Mouse (Mus musculus): ENCODE measurements at regions not wholly inside any gene's neighbourhood (a gene's known extent, or its start where the extent isn't known, plus 50 kb on each side); places are given as distances from the start of the nearest gene placed in this dataset.
"Not testable (repeated sequence)": the region's sequence is repeated elsewhere in the genome, so short reads cannot be mapped to it uniquely, and the experiment has no call there.

GRCm38 (mm10) chr9:116438580-116438979 lies 263.4 kb upstream of the Tgfbr2 start:
- no peaks in the 10 kb centered on the region for H3K27me3 ChIP-seq (ENCODE audit: control insufficient read depth, insufficient read depth, low read length)
- H3K4me1 ChIP-seq (ENCODE audit: control insufficient read depth, insufficient read depth, low read length) = no peaks in the 10 kb centered on the region
- no peak for TF ChIP-seq POLR2A (IDR thresholded peaks at IDR 0.05; ENCODE audit: insufficient read depth, low read depth, low read length)
- no peak for TF ChIP-seq EP300 (IDR thresholded peaks at IDR 0.05; ENCODE audit: insufficient read depth, low read depth, low read length)
- TF ChIP-seq CTCF (IDR thresholded peaks at IDR 0.05) = no peak
- no peaks in the 10 kb centered on the region for H3K79me2 ChIP-seq (replicated peaks; ENCODE audit: control insufficient read depth, insufficient read depth, low read length)
- no peak overlapping the region for H3K4me3 ChIP-seq
- H3K27ac ChIP-seq = no peak overlapping the region
- no peak for DNase-seq
- no peaks in the 10 kb centered on the region for H3K36me3 ChIP-seq (ENCODE audit: control insufficient read depth, insufficient read depth, low read length)
- WGBS = 48% methylated on average over 1 of the region's 1 CpGs
- intact Hi-C loops (cut with DNase I) = no loop called here
- no peak overlapping the region for H3K9ac ChIP-seq (ENCODE audit: low read depth, low read length)

- H3K4me3 ChIP-seq = no peak overlapping the region
- H3K27me3 ChIP-seq (ENCODE audit: control insufficient read depth, insufficient read depth, low read length) = no peaks in the 10 kb centered on the region
- H3K79me2 ChIP-seq (replicated peaks; ENCODE audit: control insufficient read depth, insufficient read depth, low read length) = no peaks in the 10 kb centered on the region
- no peak overlapping the region for H3K9ac ChIP-seq (ENCODE audit: low read depth, low read length)
- no peak for TF ChIP-seq CTCF (IDR thresholded peaks at IDR 0.05)
- H3K4me1 ChIP-seq (ENCODE audit: control insufficient read depth, insufficient read depth, low read length) = no peaks in the 10 kb centered on the region
- intact Hi-C loops (cut with DNase I) = no loop called here
- 69% methylated on average over 1 of the region's 1 CpGs for WGBS
- no peaks in the 10 kb centered on the region for H3K36me3 ChIP-seq (ENCODE audit: control insufficient read depth, insufficient read depth, low read length)
- H3K27ac ChIP-seq = no peak overlapping the region
- DNase-seq = no peak
These were observed 259.3 kb upstream of the Tgfbr2 start for GRCm38 (mm10) chr9:116434414-116434813.

- Histone ChIP-seq H3K36me3 (ENCODE audit: control insufficient read depth, insufficient read depth, low read length) (no peaks in the 10 kb centered on the region), H3K27ac (no peak overlapping the region), H3K9ac (ENCODE audit: low read depth, low read length) (no peak overlapping the region), H3K79me2 (replicated peaks; ENCODE audit: control insufficient read depth, insufficient read depth, low read length) (no peaks in the 10 kb centered on the region), H3K27me3 (ENCODE audit: control insufficient read depth, insufficient read depth, low read length) (no peaks in the 10 kb centered on the region), H3K4me3 (no peak overlapping the region), H3K4me1 (ENCODE audit: control insufficient read depth, insufficient read depth, low read length) (no peaks in the 10 kb centered on the region)
- DNase-seq = no peak
- TF ChIP-seq POLR2A (IDR thresholded peaks at IDR 0.05; ENCODE audit: insufficient read depth, low read depth, low read length) = no peak
- no peak for TF ChIP-seq CTCF (IDR thresholded peaks at IDR 0.05)
- TF ChIP-seq EP300 (IDR thresholded peaks at IDR 0.05; ENCODE audit: insufficient read depth, low read depth, low read length) = no peak
- 91% methylated on average over 4 of the region's 4 CpGs for WGBS
- intact Hi-C loops (cut with DNase I) = loop anchor here (5.0 to 10.0 kb wide), 4 partner anchors 223 to 1608 kb away; no protein-coding TSS in a partner anchor
These were observed 253.9 kb upstream of the Tgfbr2 start for GRCm38 (mm10) chr9:116429061-116429460.

GRCm38 (mm10) chr9:116428475-116428874 lies 253.3 kb upstream of the Tgfbr2 start:
- H3K9ac ChIP-seq (ENCODE audit: low read depth, low read length) = no peak overlapping the region
- H3K4me3 ChIP-seq = no peak overlapping the region
- intact Hi-C loops (cut with DNase I) = loop anchor here (5.0 to 10.0 kb wide), 4 partner anchors 224 to 1609 kb away; no protein-coding TSS in a partner anchor
- DNase-seq = no peak
- no peaks in the 10 kb centered on the region for H3K79me2 ChIP-seq (replicated peaks; ENCODE audit: control insufficient read depth, insufficient read depth, low read length)
- H3K27me3 ChIP-seq (ENCODE audit: control insufficient read depth, insufficient read depth, low read length) = no peaks in the 10 kb centered on the region
- H3K27ac ChIP-seq = no peak overlapping the region
- no peaks in the 10 kb centered on the region for H3K36me3 ChIP-seq (ENCODE audit: control insufficient read depth, insufficient read depth, low read length)
- no peaks in the 10 kb centered on the region for H3K4me1 ChIP-seq (ENCODE audit: control insufficient read depth, insufficient read depth, low read length)
- TF ChIP-seq POLR2A (IDR thresholded peaks at IDR 0.05; ENCODE audit: insufficient read depth, low read depth, low read length) (no peak), EP300 (IDR thresholded peaks at IDR 0.05; ENCODE audit: insufficient read depth, low read depth, low read length) (no peak), CTCF (IDR thresholded peaks at IDR 0.05) (no peak)
- WGBS = 85% methylated on average over 6 of the region's 6 CpGs

- peak in 1 of 2 experiments; percentile 10 for DNase-seq
- TF ChIP-seq CTCF (IDR thresholded peaks at IDR 0.05) (no peak), POLR2A (IDR thresholded peaks at IDR 0.05; ENCODE audit: insufficient read depth, low read depth, low read length) (no peak)
- no peak overlapping the region for H3K27ac ChIP-seq
These were observed 252.1 kb upstream of the Tgfbr2 start for GRCm38 (mm10) chr9:116427278-116427677.

GRCm38 (mm10) chr9:116426269-116426999 lies 251.3 kb upstream of the Tgfbr2 start:
- peak; percentile 80 for TF ChIP-seq EP300 (IDR thresholded peaks at IDR 0.05; ENCODE audit: insufficient read depth, low read depth, low read length)
- TF ChIP-seq CTCF (IDR thresholded peaks at IDR 0.05) = peak; percentile 95
- TF ChIP-seq POLR2A (IDR thresholded peaks at IDR 0.05; ENCODE audit: insufficient read depth, low read depth, low read length) = no peak
- 47% methylated on average over 19 of the region's 19 CpGs for WGBS
- no peaks in the 10 kb centered on the region for H3K79me2 ChIP-seq (replicated peaks; ENCODE audit: control insufficient read depth, insufficient read depth, low read length)
- H3K9ac ChIP-seq (ENCODE audit: low read depth, low read length) = no peak overlapping the region
- DNase-seq = peak; percentile 74 to 86
- no peak overlapping the region for H3K27ac ChIP-seq
- H3K27me3 ChIP-seq (ENCODE audit: control insufficient read depth, insufficient read depth, low read length) = no peaks in the 10 kb centered on the region
- no peaks in the 10 kb centered on the region for H3K4me1 ChIP-seq (ENCODE audit: control insufficient read depth, insufficient read depth, low read length)
- no peaks in the 10 kb centered on the region for H3K36me3 ChIP-seq (ENCODE audit: control insufficient read depth, insufficient read depth, low read length)
- intact Hi-C loops (cut with DNase I) = loop anchor here (1.0 to 10.0 kb wide), 7 partner anchors 42 to 1611 kb away; no protein-coding TSS in a partner anchor
- no peak overlapping the region for H3K4me3 ChIP-seq

More at GRCm38 (mm10) chr9:116427278-116427677, 252.1 kb upstream of the Tgfbr2 start:
- H3K9ac ChIP-seq (ENCODE audit: low read depth, low read length) = no peak overlapping the region
- H3K27me3 ChIP-seq (ENCODE audit: control insufficient read depth, insufficient read depth, low read length) = no peaks in the 10 kb centered on the region
- no peak overlapping the region for H3K4me3 ChIP-seq
- WGBS = 43% methylated on average over 6 of the region's 6 CpGs
- no peaks in the 10 kb centered on the region for H3K79me2 ChIP-seq (replicated peaks; ENCODE audit: control insufficient read depth, insufficient read depth, low read length)
- no peaks in the 10 kb centered on the region for H3K36me3 ChIP-seq (ENCODE audit: control insufficient read depth, insufficient read depth, low read length)
- intact Hi-C loops (cut with DNase I) = loop anchor here (2.0 to 10.0 kb wide), 6 partner anchors 42 to 1610 kb away; no protein-coding TSS in a partner anchor
- no peaks in the 10 kb centered on the region for H3K4me1 ChIP-seq (ENCODE audit: control insufficient read depth, insufficient read depth, low read length)

GRCm38 (mm10) chr9:116425400-116425799 lies 250.2 kb upstream of the Tgfbr2 start:
- WGBS = 79% methylated on average over 9 of the region's 9 CpGs
- not testable (repeated sequence) for H3K4me3 ChIP-seq; H3K79me2 ChIP-seq (replicated peaks; ENCODE audit: control insufficient read depth, insufficient read depth, low read length)

More at GRCm38 (mm10) chr9:116425400-116425799, 250.2 kb upstream of the Tgfbr2 start:
- not testable (repeated sequence) for H3K36me3 ChIP-seq (ENCODE audit: control insufficient read depth, insufficient read depth, low read length); DNase-seq; H3K9ac ChIP-seq (ENCODE audit: low read depth, low read length); H3K27me3 ChIP-seq (ENCODE audit: control insufficient read depth, insufficient read depth, low read length); H3K4me1 ChIP-seq (ENCODE audit: control insufficient read depth, insufficient read depth, low read length); H3K27ac ChIP-seq
- intact Hi-C loops (cut with DNase I) = loop anchor here (5.0 to 10.0 kb wide), 4 partner anchors 227 to 1612 kb away; no protein-coding TSS in a partner anchor

Data from heart, adult 2 months (tissue).